Mouse (Mus musculus): ENCODE measurements around the gene Pnmt. TPM values are rescaled to one million over a fixed set of nuclear protein-coding genes. Genes with fewer than 3 reads are reported as not detected.

The Pnmt gene
- polyA plus RNA-seq, 1 experiment = not detected

GRCm38 (mm10) chr11:98417074-98417473 is 30.8 kb downstream of the Pnmt start:
- Histone ChIP-seq H3K27me3 (ENCODE audit: control insufficient read depth) (peaks cover 49% of the 10 kb centered on the region), H3K9me3 (ENCODE audit: control insufficient read depth, low read length) (no peaks in the 10 kb centered on the region), H3K4me3 (replicated peaks) (no peak overlapping the region), H3K4me1 (ENCODE audit: control insufficient read depth) (peaks cover 2% of the 10 kb centered on the region; the same call in 1 of the 2 replicates), H3K36me3 (ENCODE audit: control insufficient read depth) (no peaks in the 10 kb centered on the region)
- TF ChIP-seq GATA1 (IDR thresholded peaks at IDR 0.05; ENCODE audit: low read length) (no peak), TAL1 (IDR thresholded peaks at IDR 0.05; ENCODE audit: low read length) (no peak)

GRCm38 (mm10) chr11:98418273-98418672 is 32.0 kb downstream of the Pnmt start:
- H3K4me3 ChIP-seq (replicated peaks) = no peak overlapping the region
- H3K4me1 ChIP-seq (ENCODE audit: control insufficient read depth) = peaks cover 2% of the 10 kb centered on the region; the same call in 1 of the 2 replicates
- H3K36me3 ChIP-seq (ENCODE audit: control insufficient read depth) = no peaks in the 10 kb centered on the region; the same call in 1 of the 2 replicates
- H3K27me3 ChIP-seq (ENCODE audit: control insufficient read depth) = peaks cover 37% of the 10 kb centered on the region
- no peak for TF ChIP-seq TAL1 (IDR thresholded peaks at IDR 0.05; ENCODE audit: low read length)
- no peak for TF ChIP-seq GATA1 (IDR thresholded peaks at IDR 0.05; ENCODE audit: low read length)
- no peaks in the 10 kb centered on the region for H3K9me3 ChIP-seq (ENCODE audit: control insufficient read depth, low read length)

- H3K9me3 ChIP-seq (ENCODE audit: control insufficient read depth, low read length) = no peaks in the 10 kb centered on the region
- no peak overlapping the region for H3K4me3 ChIP-seq (replicated peaks)
- no peak for TF ChIP-seq GATA1 (IDR thresholded peaks at IDR 0.05; ENCODE audit: low read length)
- no peak for TF ChIP-seq TAL1 (IDR thresholded peaks at IDR 0.05; ENCODE audit: low read length)
- H3K36me3 ChIP-seq (ENCODE audit: control insufficient read depth) = no peaks in the 10 kb centered on the region; the same call in 1 of the 2 replicates
- peaks cover 2% of the 10 kb centered on the region; the same call in 1 of the 2 replicates for H3K4me1 ChIP-seq (ENCODE audit: control insufficient read depth)
- H3K27me3 ChIP-seq (ENCODE audit: control insufficient read depth) = peaks cover 29% of the 10 kb centered on the region
Measured at GRCm38 (mm10) chr11:98418939-98419547, 32.8 kb downstream of the Pnmt start.

GRCm38 (mm10) chr11:98426592-98426991 is 40.3 kb downstream of the Pnmt start:
- no peak overlapping the region for H3K4me3 ChIP-seq (replicated peaks)
- no peaks in the 10 kb centered on the region; the same call in 1 of the 2 replicates for H3K27me3 ChIP-seq (ENCODE audit: control insufficient read depth)
- no peaks in the 10 kb centered on the region; the same call in 1 of the 2 replicates for H3K36me3 ChIP-seq (ENCODE audit: control insufficient read depth)
- H3K4me1 ChIP-seq (ENCODE audit: control insufficient read depth) = no peaks in the 10 kb centered on the region
- no peaks in the 10 kb centered on the region for H3K9me3 ChIP-seq (ENCODE audit: control insufficient read depth, low read length)
- TF ChIP-seq TAL1 (IDR thresholded peaks at IDR 0.05; ENCODE audit: low read length) = no peak

GRCm38 (mm10) chr11:98428436-98428835 is 42.2 kb downstream of the Pnmt start:
- Histone ChIP-seq H3K36me3 (ENCODE audit: control insufficient read depth) (no peaks in the 10 kb centered on the region; the same call in 1 of the 2 replicates), H3K4me3 (replicated peaks) (no peak overlapping the region), H3K4me1 (ENCODE audit: control insufficient read depth) (no peaks in the 10 kb centered on the region), H3K9me3 (ENCODE audit: control insufficient read depth, low read length) (no peaks in the 10 kb centered on the region), H3K27me3 (ENCODE audit: control insufficient read depth) (no peaks in the 10 kb centered on the region; the same call in 1 of the 2 replicates)
- no peak for TF ChIP-seq GATA1 (IDR thresholded peaks at IDR 0.05; ENCODE audit: low read length)
- no peak for TF ChIP-seq TAL1 (IDR thresholded peaks at IDR 0.05; ENCODE audit: low read length)

- no peaks in the 10 kb centered on the region for H3K9me3 ChIP-seq (ENCODE audit: control insufficient read depth, low read length)
- TF ChIP-seq TAL1 (IDR thresholded peaks at IDR 0.05; ENCODE audit: low read length) = no peak
- no peak for TF ChIP-seq GATA1 (IDR thresholded peaks at IDR 0.05; ENCODE audit: low read length)
- H3K4me3 ChIP-seq (replicated peaks) = no peak overlapping the region
- no peaks in the 10 kb centered on the region for H3K4me1 ChIP-seq (ENCODE audit: control insufficient read depth)
- H3K36me3 ChIP-seq (ENCODE audit: control insufficient read depth) = peaks cover 3% of the 10 kb centered on the region; the same call in 1 of the 2 replicates
- no peaks in the 10 kb centered on the region for H3K27me3 ChIP-seq (ENCODE audit: control insufficient read depth)
Measured at GRCm38 (mm10) chr11:98431743-98432502, 45.7 kb downstream of the Pnmt start.

GRCm38 (mm10) chr11:98435723-98436122 is 49.5 kb downstream of the Pnmt start:
- H3K36me3 ChIP-seq (ENCODE audit: control insufficient read depth) = peaks cover 3% of the 10 kb centered on the region; the same call in 1 of the 2 replicates
- H3K4me1 ChIP-seq (ENCODE audit: control insufficient read depth) = peaks cover 17% of the 10 kb centered on the region
- TF ChIP-seq GATA1 (IDR thresholded peaks at IDR 0.05; ENCODE audit: low read length) (no peak), TAL1 (IDR thresholded peaks at IDR 0.05; ENCODE audit: low read length) (no peak)
- no peaks in the 10 kb centered on the region for H3K27me3 ChIP-seq (ENCODE audit: control insufficient read depth)
- no peak overlapping the region for H3K4me3 ChIP-seq (replicated peaks)
- H3K9me3 ChIP-seq (ENCODE audit: control insufficient read depth, low read length) = peaks cover 2% of the 10 kb centered on the region; the same call in 1 of the 2 replicates

- no peak overlapping the region for H3K4me3 ChIP-seq (replicated peaks)
- H3K27me3 ChIP-seq (ENCODE audit: control insufficient read depth) = no peaks in the 10 kb centered on the region
- H3K9me3 ChIP-seq (ENCODE audit: control insufficient read depth, low read length) = peaks cover 2% of the 10 kb centered on the region; the same call in 1 of the 2 replicates
- TF ChIP-seq GATA1 (IDR thresholded peaks at IDR 0.05; ENCODE audit: low read length) = no peak
- TF ChIP-seq TAL1 (IDR thresholded peaks at IDR 0.05; ENCODE audit: low read length) = no peak
- H3K36me3 ChIP-seq (ENCODE audit: control insufficient read depth) = peaks cover 3% of the 10 kb centered on the region; the same call in 1 of the 2 replicates
- peaks cover 17% of the 10 kb centered on the region for H3K4me1 ChIP-seq (ENCODE audit: control insufficient read depth)
Measured at GRCm38 (mm10) chr11:98437441-98437840, 51.2 kb downstream of the Pnmt start.

Other genes with a start within 250 kb of the Pnmt start
- gene Fbxl20, start 236.0 kb upstream of the Pnmt start, polyA plus RNA-seq (2012) = 0.25 and 0.28 TPM in 2 replicates
- gene Med1, start 193.2 kb upstream of the Pnmt start, polyA plus RNA-seq (2012) = 1.0 and 1.1 TPM in 2 replicates
- gene Cdk12, start 183.4 kb upstream of the Pnmt start, polyA plus RNA-seq (2012) = 1.6 and 1.8 TPM in 2 replicates
- not detected in 2 replicates for gene Neurod2, start 56.8 kb upstream of the Pnmt start, polyA plus RNA-seq (2012)
- 0.02 TPM in 1 of 2 replicates, not detected in the other for gene Ppp1r1b, start 38.0 kb upstream of the Pnmt start, polyA plus RNA-seq (2012)
- gene Stard3, start 28.1 kb upstream of the Pnmt start, polyA plus RNA-seq (2012) = 1.2 and 1.7 TPM in 2 replicates
- gene Tcap, start 2.6 kb upstream of the Pnmt start, polyA plus RNA-seq (2012) = not detected in 2 replicates
- gene Pgap3, start 14.0 kb downstream of the Pnmt start, polyA plus RNA-seq (2012) = 0.91 and 1.1 TPM in 2 replicates
- 0.01 TPM in 1 of 2 replicates, not detected in the other for gene Erbb2, start 26.0 kb downstream of the Pnmt start, polyA plus RNA-seq (2012)
- 3.1 and 4.4 TPM in 2 replicates for gene Mien1, start 52.5 kb downstream of the Pnmt start, polyA plus RNA-seq (2012)
- 0.11 and 0.13 TPM in 2 replicates for gene Grb7, start 59.9 kb downstream of the Pnmt start, polyA plus RNA-seq (2012)
- not detected in 2 replicates for gene Ikzf3, start 159.6 kb downstream of the Pnmt start, polyA plus RNA-seq (2012)
- 0.08 and 0.09 TPM in 2 replicates for gene Zpbp2, start 164.6 kb downstream of the Pnmt start, polyA plus RNA-seq (2012)
- gene Ormdl3, start 200.9 kb downstream of the Pnmt start, polyA plus RNA-seq (2012) = 13.5 and 13.6 TPM in 2 replicates
- not detected in 2 replicates for gene Lrrc3c, start 211.8 kb downstream of the Pnmt start, polyA plus RNA-seq (2012)
- not detected in 2 replicates for gene Gm12355, start 239.2 kb downstream of the Pnmt start, polyA plus RNA-seq (2012)
- not detected in 2 replicates for gene Gsdma3, start 239.9 kb downstream of the Pnmt start, polyA plus RNA-seq (2012)